Comparison of ENCODE assay signal across 11 mouse cellular contexts in the genomic region with DNA sequence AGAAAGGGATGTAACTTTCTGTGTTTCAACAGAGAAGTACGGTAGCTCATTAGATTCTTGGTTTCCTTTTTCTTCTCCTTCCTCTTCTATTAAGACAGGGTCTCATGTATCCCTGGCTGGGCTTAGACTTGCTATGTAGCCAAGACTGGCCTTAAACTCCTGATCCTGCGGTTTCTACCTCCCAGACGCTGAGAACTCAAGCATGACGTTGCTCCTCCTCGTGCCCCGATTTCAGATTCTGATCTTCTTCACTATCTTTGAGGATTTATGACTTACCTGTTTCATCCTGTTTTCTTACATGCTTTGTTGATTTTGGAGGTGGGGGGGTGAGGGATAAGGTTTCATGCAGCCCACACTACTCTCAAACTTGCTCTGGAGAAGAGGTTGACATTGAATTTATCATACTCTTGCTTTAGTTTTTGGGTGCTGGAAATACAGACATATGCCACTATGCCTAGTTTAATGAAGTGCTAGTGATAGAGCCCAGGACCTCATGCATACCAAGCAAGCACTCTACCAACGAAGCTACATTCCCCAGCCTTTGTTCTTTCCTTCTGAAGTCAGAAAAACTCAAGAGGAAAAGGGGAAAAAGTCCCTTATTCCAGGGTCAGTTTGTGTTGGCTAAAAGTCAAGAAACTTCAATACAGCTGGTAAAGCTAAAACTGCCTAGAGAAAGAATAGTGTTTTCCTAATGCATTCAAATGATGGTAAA. TPM values are rescaled to one million over a fixed set of nuclear protein-coding genes. Genes with fewer than 3 reads are reported as not detected.
DNase-seq lines count a peak whose midpoint lies in the region; ATAC-seq and TF ChIP-seq lines count a peak whose summit lies in the region.
"Had no signal": no experiment of that assay in that cellular context is flagged by ENCODE, and none has a peak within 500 bp of the region (broad histone marks: within the 10 kb centered on the region; RNA-seq: fewer than 3 reads in every experiment).

No protein-coding gene starts in this region.

- H3K4me1 ChIP-seq in erythroblast, embryonic 14.5 days (ENCODE audit: control insufficient read depth) = peaks cover 83% of the 10 kb centered on the region
- H3K4me1 ChIP-seq in kidney, adult 2 months (ENCODE audit: control insufficient read depth, insufficient read depth, low read length) = peaks cover 23% of the 10 kb centered on the region
- peaks cover 23% of the 10 kb centered on the region for H3K4me1 ChIP-seq in lung, postnatal 0 days (ENCODE audit: insufficient read depth, low read depth, low read length)
- H3K4me1 ChIP-seq in liver, postnatal 0 days (ENCODE audit: insufficient read depth) = peaks cover 54% of the 10 kb centered on the region

- 27% methylated on average over 7 of the region's 7 CpGs for WGBS in kidney, adult 2 months
- WGBS in lung, postnatal 0 days = 67% methylated on average over 7 of the region's 7 CpGs
- 85% methylated on average over 7 of the region's 7 CpGs for WGBS in liver, postnatal 0 days (ENCODE audit: insufficient replicate concordance)

- H3K4me2 ChIP-seq in lung, postnatal 0 days (replicated peaks; ENCODE audit: low read depth, low read length) = no peak overlapping the region
- H3K4me2 ChIP-seq in liver, postnatal 0 days (ENCODE audit: low read depth, low read length) = peak overlapping the region; percentile 89

- 0 out of 2 replicates have a peak overlapping the region, but pooled peaks have one; percentile 33 for H3K27ac ChIP-seq in kidney, adult 2 months (ENCODE audit: insufficient read depth, low read depth, low read length)
- H3K27ac ChIP-seq in lung, postnatal 0 days (ENCODE audit: low read length) = peak overlapping the region; percentile 39; the same call in 1 of the 2 replicates
- peak overlapping the region; percentile 39; the same call in 1 of the 2 replicates for H3K27ac ChIP-seq in liver, postnatal 0 days (ENCODE audit: low read depth)

- no peak overlapping the region for H3K9ac ChIP-seq in lung, postnatal 0 days (replicated peaks; ENCODE audit: low read depth)
- H3K9ac ChIP-seq in liver, postnatal 0 days (replicated peaks) = no peak overlapping the region

- H3K9me3 ChIP-seq in erythroblast, embryonic 14.5 days (ENCODE audit: control insufficient read depth, low read length) = no peaks in the 10 kb centered on the region
- no peaks in the 10 kb centered on the region for H3K9me3 ChIP-seq in lung, postnatal 0 days (ENCODE audit: low read length)
- H3K9me3 ChIP-seq in liver, postnatal 0 days (ENCODE audit: low read length) = no peaks in the 10 kb centered on the region
- H3K9me3 ChIP-seq: megakaryocyte, embryonic 14.5 days had no signal

- peak overlapping the region; percentile 89 for H3K4me3 ChIP-seq in erythroblast, embryonic 14.5 days (replicated peaks)
- H3K4me3 ChIP-seq in kidney, adult 2 months (ENCODE audit: insufficient read depth, low read depth, low read length) = no peak overlapping the region
- no peak overlapping the region for H3K4me3 ChIP-seq in lung, postnatal 0 days (ENCODE audit: low read depth, low read length)
- no peak overlapping the region for H3K4me3 ChIP-seq in liver, postnatal 0 days (ENCODE audit: low read depth, low read length)
- H3K4me3 ChIP-seq: megakaryocyte, embryonic 14.5 days had no signal

- peaks cover 78% of the 10 kb centered on the region for H3K36me3 ChIP-seq in erythroblast, embryonic 14.5 days (ENCODE audit: control insufficient read depth)
- H3K36me3 ChIP-seq in kidney, adult 2 months (ENCODE audit: control insufficient read depth, insufficient read depth, low read length) = no peaks in the 10 kb centered on the region
- H3K36me3 ChIP-seq in lung, postnatal 0 days (ENCODE audit: insufficient read depth, low read length) = no peaks in the 10 kb centered on the region
- peaks cover 37% of the 10 kb centered on the region for H3K36me3 ChIP-seq in liver, postnatal 0 days (replicated peaks; ENCODE audit: insufficient read depth, low read length)

- no peak for ATAC-seq in erythroblast, adult 5-6 weeks (replicated peaks; ENCODE audit: low FRiP score, poor library complexity, severe bottlenecking)
- ATAC-seq in lung, postnatal 0 days = 0 out of 2 replicates have a peak, but pooled peaks have one; percentile 16
- ATAC-seq in liver, postnatal 0 days = no peak

- DNase-seq in kidney, adult 2 months = peak; percentile 68
- DNase-seq in kidney, adult 8-10 months = no peak
- DNase-seq in lung, postnatal 0 days (ENCODE audit: low spot score) = peak; percentile 63
- DNase-seq in lung, adult 18-20 months = no peak
- no peak for DNase-seq in liver, postnatal 0 days
- no peak for DNase-seq in thymus, postnatal 36 days
- DNase-seq: cerebellum, postnatal 14 days; thymus, adult 2 months had no signal

- H3K27me3 ChIP-seq in erythroblast, embryonic 14.5 days (ENCODE audit: control insufficient read depth) = no peaks in the 10 kb centered on the region
- no peaks in the 10 kb centered on the region for H3K27me3 ChIP-seq in kidney, adult 2 months (replicated peaks; ENCODE audit: control insufficient read depth, insufficient read depth, low read length)
- no peaks in the 10 kb centered on the region for H3K27me3 ChIP-seq in lung, postnatal 0 days (replicated peaks; ENCODE audit: insufficient read depth, low read length)
- H3K27me3 ChIP-seq in liver, postnatal 0 days (ENCODE audit: insufficient read depth, low read length) = no peaks in the 10 kb centered on the region
- H3K27me3 ChIP-seq: megakaryocyte, embryonic 14.5 days had no signal

- TF ChIP-seq CTCF in kidney, adult 2 months (conservative IDR thresholded peaks at IDR 0.05; ENCODE audit: insufficient read depth, insufficient read length, low read depth, low read length) = no peak
- TF ChIP-seq CTCF in lung, postnatal 0 days (IDR thresholded peaks at IDR 0.05) = no peak
- no peak for TF ChIP-seq CTCF in liver, postnatal 0 days (IDR thresholded peaks at IDR 0.05; ENCODE audit: low read depth)

- TF ChIP-seq EP300 in lung, postnatal 0 days (IDR thresholded peaks at IDR 0.05) = peak; percentile 40; the same call in 1 of the 2 replicates
- no peak for TF ChIP-seq EP300 in liver, postnatal 0 days (IDR thresholded peaks at IDR 0.05; ENCODE audit: low read depth)

- no peak for TF ChIP-seq POLR2A in kidney, adult 2 months (IDR thresholded peaks at IDR 0.05; ENCODE audit: low read depth, low read length)

RNA-seq across cellular contexts. Expression of a gene that starts 2.8 kb away (rescaled TPM):
- 16.0 and 18.6 TPM in 2 replicates for polyA plus RNA-seq in erythroblast, embryonic 14.5 days (2012)
- total RNA-seq in erythroblast, adult 5-6 weeks (2015; ENCODE audit: low replicate concordance) = 274 and 358 TPM in 2 replicates
- total RNA-seq in erythroblast, adult 5-6 weeks (2017; ENCODE audit: low replicate concordance) = 493 and 499 TPM in 2 replicates
- 35.2 and 39.1 TPM in 2 replicates for polyA plus RNA-seq in kidney, adult 2 months (2012; rRNA removed)
- 20.0 and 20.9 TPM in 2 replicates for polyA plus RNA-seq in lung, postnatal 0 days (2015; fragmentation: Nextera tagmentation; extraction: Ambion mirVana)
- 51.2 and 53.3 TPM in 2 replicates for polyA plus RNA-seq in liver, postnatal 0 days (2015; fragmentation: Nextera tagmentation; extraction: Ambion mirVana)

RNA-seq across cellular contexts. Expression of a gene that starts 3.3 kb away (rescaled TPM):
- 7.4 and 19.9 TPM in 2 replicates for polyA plus RNA-seq in erythroblast, embryonic 14.5 days (2012)
- 27.9 and 29.9 TPM in 2 replicates for total RNA-seq in erythroblast, adult 5-6 weeks (2015; ENCODE audit: low replicate concordance)
- total RNA-seq in erythroblast, adult 5-6 weeks (2017; ENCODE audit: low replicate concordance) = 26.8 and 29.1 TPM in 2 replicates
- 519 and 582 TPM in 2 replicates for polyA plus RNA-seq in kidney, adult 2 months (2012; rRNA removed)
- polyA plus RNA-seq in lung, postnatal 0 days (2015; fragmentation: Nextera tagmentation; extraction: Ambion mirVana) = 109 and 111 TPM in 2 replicates
- polyA plus RNA-seq in liver, postnatal 0 days (2015; fragmentation: Nextera tagmentation; extraction: Ambion mirVana) = 100 and 125 TPM in 2 replicates

Comparison
In these comparisons a context has a peak if more than half of its experiments do, and no peak if none do; other contexts are left out.
1. DNase-seq: peak in kidney, adult 2 months (single experiment) and lung, postnatal 0 days (single experiment); none in kidney, adult 8-10 months (0 of 2), lung, adult 18-20 months (0 of 2), liver, postnatal 0 days (single experiment) and thymus, postnatal 36 days (0 of 2).
2. Peak in every context shown above with its lines, with median percentiles within 50 percentile points of each other: H3K27ac ChIP-seq.